Comparison of ENCODE assay signal across 7 mouse cellular contexts in genomic region chr4:63543746-63544493, GRCm38 (mm10). TPM values are rescaled to one million over a fixed set of nuclear protein-coding genes. Genes with fewer than 3 reads are reported as not detected.
DNase-seq lines count a peak whose midpoint lies in the region; ATAC-seq lines count a peak whose summit lies in the region.

No protein-coding gene starts in this region.

- WGBS in hindbrain, embryonic 12.5 days: 59% methylated on average over 10 of the region's 10 CpGs
- 57% methylated on average over 10 of the region's 10 CpGs for WGBS in liver, embryonic 11.5 days
- WGBS in neural tube, embryonic 13.5 days: 55% methylated on average over 10 of the region's 10 CpGs

- DNase-seq in spleen, adult 12 weeks (ENCODE audit: low spot score): peak; percentile 25
- DNase-seq in spleen, postnatal 14 days (ENCODE audit: low spot score in 2 of 2): no peak
- peak; percentile 43 for DNase-seq in cerebellum, postnatal 36 days
- DNase-seq in liver, embryonic 11.5 days (ENCODE audit: low spot score): no peak
- DNase-seq in right cerebral cortex, postnatal 25 days: no peak

- H3K9me3 ChIP-seq in hindbrain, embryonic 12.5 days (replicated peaks): no peaks in the 10 kb centered on the region
- H3K9me3 ChIP-seq in liver, embryonic 11.5 days (ENCODE audit: control insufficient read depth, low read length): no peaks in the 10 kb centered on the region
- H3K9me3 ChIP-seq in neural tube, embryonic 13.5 days: no peaks in the 10 kb centered on the region

- H3K9ac ChIP-seq in hindbrain, embryonic 12.5 days: peak overlapping the region; percentile 33; the same call in 1 of the 2 replicates
- peak overlapping the region; percentile 41; the same call in 1 of the 2 replicates for H3K9ac ChIP-seq in liver, embryonic 11.5 days (ENCODE audit: low read depth, low read length)
- peak overlapping the region; percentile 6; the same call in 1 of the 2 replicates for H3K9ac ChIP-seq in neural tube, embryonic 13.5 days

- peak overlapping the region; percentile 87 for H3K4me3 ChIP-seq in hindbrain, embryonic 12.5 days
- peak overlapping the region; percentile 87 for H3K4me3 ChIP-seq in liver, embryonic 11.5 days (ENCODE audit: low read depth, low read length)
- peak overlapping the region; percentile 88 for H3K4me3 ChIP-seq in neural tube, embryonic 13.5 days

- peaks cover 24% of the 10 kb centered on the region for H3K4me1 ChIP-seq in hindbrain, embryonic 12.5 days
- H3K4me1 ChIP-seq in liver, embryonic 11.5 days (replicated peaks; ENCODE audit: control insufficient read depth, insufficient read depth, low read length): peaks cover 19% of the 10 kb centered on the region
- peaks cover 37% of the 10 kb centered on the region for H3K4me1 ChIP-seq in neural tube, embryonic 13.5 days (replicated peaks)

- peak overlapping the region; percentile 88 for H3K27ac ChIP-seq in hindbrain, embryonic 12.5 days
- H3K27ac ChIP-seq in liver, embryonic 11.5 days (ENCODE audit: low read depth, low read length): no peak overlapping the region
- peak overlapping the region; percentile 88 for H3K27ac ChIP-seq in neural tube, embryonic 13.5 days (replicated peaks)

- peak; percentile 69 for ATAC-seq in hindbrain, embryonic 12.5 days (ENCODE audit: low FRiP score)
- ATAC-seq in liver, embryonic 11.5 days (replicated peaks; ENCODE audit: low FRiP score): peak; percentile 44
- ATAC-seq in neural tube, embryonic 13.5 days (ENCODE audit: low read depth): peak; percentile 68

- H3K27me3 ChIP-seq in hindbrain, embryonic 12.5 days: no peaks in the 10 kb centered on the region
- H3K27me3 ChIP-seq in liver, embryonic 11.5 days (replicated peaks; ENCODE audit: control insufficient read depth, insufficient read depth, low read length): no peaks in the 10 kb centered on the region
- H3K27me3 ChIP-seq in neural tube, embryonic 13.5 days: no peaks in the 10 kb centered on the region

- peak overlapping the region; percentile 79 for H3K4me2 ChIP-seq in hindbrain, embryonic 12.5 days (replicated peaks)
- H3K4me2 ChIP-seq in liver, embryonic 11.5 days: peak overlapping the region; percentile 61
- peak overlapping the region; percentile 83 for H3K4me2 ChIP-seq in neural tube, embryonic 13.5 days

- H3K36me3 ChIP-seq in hindbrain, embryonic 12.5 days: peaks cover 6% of the 10 kb centered on the region
- peaks cover 6% of the 10 kb centered on the region for H3K36me3 ChIP-seq in liver, embryonic 11.5 days (ENCODE audit: control insufficient read depth, insufficient read depth, low read length)
- peaks cover 11% of the 10 kb centered on the region for H3K36me3 ChIP-seq in neural tube, embryonic 13.5 days

RNA-seq across cellular contexts. Expression of gene Atp6v1g1, which starts 0.7 kb away (rescaled TPM):
- 365 and 374 TPM in 2 replicates for polyA plus RNA-seq in hindbrain, embryonic 12.5 days (2016; fragmentation: Nextera tagmentation; extraction: Ambion mirVana)
- polyA plus RNA-seq in liver, embryonic 11.5 days (2014; fragmentation: Nextera tagmentation; extraction: Ambion mirVana): 191 and 204 TPM in 2 replicates
- polyA plus RNA-seq in neural tube, embryonic 13.5 days (2015; fragmentation: Nextera tagmentation; extraction: Ambion mirVana): 450 and 499 TPM in 2 replicates

RNA-seq across cellular contexts. Expression of gene Tmem268, which starts 14.7 kb away (rescaled TPM):
- polyA plus RNA-seq in hindbrain, embryonic 12.5 days (2016; fragmentation: Nextera tagmentation; extraction: Ambion mirVana): 4.1 and 5.8 TPM in 2 replicates
- polyA plus RNA-seq in liver, embryonic 11.5 days (2014; fragmentation: Nextera tagmentation; extraction: Ambion mirVana): 9.0 and 10.2 TPM in 2 replicates
- polyA plus RNA-seq in neural tube, embryonic 13.5 days (2015; fragmentation: Nextera tagmentation; extraction: Ambion mirVana): 3.7 and 3.8 TPM in 2 replicates

RNA-seq across cellular contexts. Expression of gene Whrn, which starts 48.1 kb away (rescaled TPM):
- polyA plus RNA-seq in hindbrain, embryonic 12.5 days (2016; fragmentation: Nextera tagmentation; extraction: Ambion mirVana): 10.6 and 10.8 TPM in 2 replicates
- 2.0 and 2.4 TPM in 2 replicates for polyA plus RNA-seq in liver, embryonic 11.5 days (2014; fragmentation: Nextera tagmentation; extraction: Ambion mirVana)
- polyA plus RNA-seq in neural tube, embryonic 13.5 days (2015; fragmentation: Nextera tagmentation; extraction: Ambion mirVana): 4.2 and 5.6 TPM in 2 replicates

Comparison
In these comparisons a context has a peak if more than half of its experiments do, and no peak if none do; other contexts are left out.
1. DNase-seq: peak in spleen, adult 12 weeks (single experiment) and cerebellum, postnatal 36 days (2 of 2); none in spleen, postnatal 14 days (0 of 2), liver, embryonic 11.5 days (single experiment) and right cerebral cortex, postnatal 25 days (single experiment).
2. Peak in every context shown above with its lines, with median percentiles within 50 percentile points of each other: ATAC-seq, H3K4me2 ChIP-seq, H3K4me3 ChIP-seq and H3K9ac ChIP-seq.